Mouse (Mus musculus) G1E (cell line): Measurements from ENCODE around the gene Hba-x.

Experiments used
- CTCF ChIP-seq: IDR thresholded peaks from 2 replicates; pipeline ENCODE4 v1.5.1; 2012; ENCODE audit warnings: low read depth, low read length, inconsistent platforms, mixed read lengths
- GATA1 ChIP-seq: IDR thresholded peaks from 2 replicates; pipeline ENCODE4 v1.6.1; 2012; ENCODE audit warnings: borderline replicate concordance, low read length, inconsistent platforms, mixed read lengths
- GATA2 ChIP-seq: IDR thresholded peaks from 2 replicates; pipeline ENCODE4 v1.6.1; 2012; ENCODE audit warnings: low read depth, low read length, inconsistent platforms, borderline replicate concordance
- POLR2AphosphoS5 ChIP-seq: IDR thresholded peaks from 2 replicates; pipeline ENCODE4 v1.6.1; 2012; ENCODE audit warnings: low read depth, low read length, inconsistent platforms; ENCODE audit not compliant: insufficient replicate concordance
- TAL1 ChIP-seq: conservative IDR thresholded peaks from 2 replicates; pipeline ENCODE4 v1.6.1; 2012; ENCODE audit warnings: low read depth, low read length, inconsistent platforms, mixed read lengths

- TF ChIP-seq CTCF (no peak), GATA1 (no peak), GATA2 (no peak), POLR2AphosphoS5 (no peak), TAL1 (no peak)
These were observed 9.4 kb upstream of the Hba-x start for GRCm38 (mm10) chr11:32266776-32267175.
